Mouse (Mus musculus) lung, embryonic 16.5 days (tissue): ENCODE measurements around the gene Muc4. TPM values are rescaled to one million over a fixed set of nuclear protein-coding genes. Genes with fewer than 3 reads are reported as not detected.

Experiments used
- ATAC-seq: fragments of 200-750 bp; cut with Nextera tagmentation; 2 replicates; pipeline ENCODE4 v1.8.0; 2017; ENCODE audit warnings: low read depth, mild to moderate bottlenecking, moderate library complexity
- H3K27ac ChIP-seq: fragments of 300-500 bp; sonication (generic); 2 replicates; pipeline ENCODE4 v1.5.1; 2014; ENCODE audit warnings: mild to moderate bottlenecking, control low read depth, low read length
- H3K27me3 ChIP-seq: fragments of 300-500 bp; sonication (generic); 2 replicates; pipeline ENCODE4 v1.6.1; 2014; ENCODE audit warnings: low read depth, low read length, mixed read lengths; ENCODE audit not compliant: control insufficient read depth, insufficient read depth
- H3K36me3 ChIP-seq: fragments of 300-500 bp; sonication (generic); 2 replicates; pipeline ENCODE4 v1.6.1; 2014; ENCODE audit warnings: low read length; ENCODE audit not compliant: control insufficient read depth, insufficient read depth
- H3K4me1 ChIP-seq: fragments of 300-500 bp; sonication (generic); replicated peaks from 2 replicates; pipeline ENCODE4 v1.6.1; 2014; ENCODE audit warnings: low read length, mixed read lengths; ENCODE audit not compliant: control insufficient read depth, insufficient read depth
- H3K4me2 ChIP-seq: fragments of 300-500 bp; sonication (generic); 2 replicates; pipeline ENCODE4 v1.6.1; 2014; ENCODE audit warnings: low read depth, low read length, control low read depth
- H3K4me3 ChIP-seq: fragments of 300-500 bp; sonication (generic); 2 replicates; pipeline ENCODE4 v1.5.1; 2014; ENCODE audit warnings: mild to moderate bottlenecking, low read length, control low read depth
- H3K9ac ChIP-seq: fragments of 300-500 bp; sonication (generic); 2 replicates; pipeline ENCODE4 v1.6.1; 2014; ENCODE audit warnings: low read length, control low read depth
- H3K9me3 ChIP-seq: fragments of 300-500 bp; sonication (generic); 2 replicates; pipeline ENCODE4 v1.6.1; 2016; ENCODE audit warnings: low read length; ENCODE audit not compliant: control insufficient read depth
- WGBS: fragments of 180-500 bp; shearing (Covaris S2); extraction: QIAGEN DNeasy Blood & Tissue Kit; methylation state at CpG from one replicate; pipeline ENCODE4 v1.1.7; 2014; 5-methylcytosine and 5-hydroxymethylcytosine counted together
- polyA plus RNA-seq: library from polyadenylated mRNA; unstranded; fragments of >200 nt; fragmentation: Nextera tagmentation; extraction: Ambion mirVana; gene quantifications from 2 replicates; pipeline ENCODE4 v1.2.1, GENCODE M21; 2015

Muc4 gene
- polyA plus RNA-seq, 1 experiment from 2014 or later: 1.6 TPM

DNA sequence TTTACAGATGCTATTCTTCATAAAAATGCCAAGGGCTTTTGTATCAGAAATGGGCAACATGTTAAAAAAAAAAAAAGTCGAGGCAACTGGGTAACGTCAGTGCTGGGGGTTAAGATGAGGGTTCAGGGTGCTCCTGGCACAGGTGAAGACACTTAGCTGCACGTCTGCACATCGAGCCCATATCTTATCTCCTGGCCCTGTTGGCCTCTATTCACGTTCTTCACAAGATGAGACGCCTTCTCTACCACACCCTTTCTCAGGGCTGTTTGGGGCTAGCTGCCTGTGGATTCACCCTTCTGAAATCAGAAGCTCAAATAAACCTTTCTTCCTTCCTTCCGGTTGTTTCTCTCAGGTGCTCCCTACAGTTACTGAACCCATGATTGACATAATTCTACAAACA is 12.5 kb upstream of the Muc4 start:
- ATAC-seq: no peak
- Histone ChIP-seq H3K4me1 (no peaks in the 10 kb centered on the region), H3K27ac (no peak overlapping the region), H3K9ac (no peak overlapping the region), H3K9me3 (no peaks in the 10 kb centered on the region), H3K36me3 (no peaks in the 10 kb centered on the region), H3K4me2 (no peak overlapping the region), H3K27me3 (no peaks in the 10 kb centered on the region), H3K4me3 (no peak overlapping the region)
- whole genome bisulfite sequencing: 47% methylated on average over 7 of the region's 7 CpGs

DNA sequence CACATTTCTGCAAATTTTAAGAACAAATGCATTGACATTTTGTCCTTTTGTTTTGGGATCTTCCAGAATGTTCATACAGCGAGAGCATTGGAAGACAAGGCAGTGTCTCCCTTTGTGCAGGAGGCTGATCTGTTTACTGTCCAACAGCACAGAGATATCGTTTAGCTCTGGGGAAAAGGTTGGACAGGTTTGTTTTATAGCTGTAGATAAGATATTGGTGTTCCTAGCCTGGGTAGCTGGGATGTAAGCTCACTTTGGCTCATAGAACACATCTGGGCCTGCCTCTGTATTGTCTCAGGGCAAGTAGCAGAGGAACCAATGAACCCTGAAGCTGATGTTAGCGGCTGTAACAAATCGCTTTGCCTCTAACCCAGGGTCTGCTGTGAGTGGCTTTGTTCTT is 11.9 kb upstream of the Muc4 start:
- Histone ChIP-seq H3K9me3 (no peaks in the 10 kb centered on the region), H3K4me2 (no peak overlapping the region), H3K27me3 (no peaks in the 10 kb centered on the region), H3K4me1 (no peaks in the 10 kb centered on the region), H3K27ac (no peak overlapping the region), H3K4me3 (no peak overlapping the region), H3K9ac (no peak overlapping the region), H3K36me3 (no peaks in the 10 kb centered on the region)
- no peak for ATAC-seq
- 74% methylated on average over 4 of the region's 4 CpGs for WGBS

DNA sequence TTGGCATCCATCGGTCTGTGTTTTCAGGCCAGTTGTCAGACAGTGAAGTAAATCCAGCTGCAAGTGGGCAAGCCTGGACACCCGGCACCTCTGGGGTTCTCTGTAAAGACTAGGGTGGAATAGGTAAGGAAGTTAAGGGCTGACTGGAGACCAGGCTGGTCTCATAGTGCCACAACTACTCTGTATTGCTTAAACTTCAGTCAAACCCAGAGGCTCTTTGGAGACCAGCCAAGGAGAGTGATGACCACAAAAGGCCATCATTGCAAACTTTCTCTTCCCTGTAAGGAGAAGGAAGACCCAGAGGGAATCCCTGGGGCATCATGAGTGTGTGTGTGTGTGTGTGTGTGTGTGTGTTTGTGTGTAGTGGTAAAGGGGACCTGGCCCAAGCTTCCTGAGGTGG is 11.4 kb upstream of the Muc4 start:
- H3K4me1 ChIP-seq: no peaks in the 10 kb centered on the region
- H3K4me3 ChIP-seq: no peak overlapping the region
- H3K9ac ChIP-seq: no peak overlapping the region
- no peak overlapping the region for H3K4me2 ChIP-seq
- H3K9me3 ChIP-seq: no peaks in the 10 kb centered on the region
- no peaks in the 10 kb centered on the region for H3K36me3 ChIP-seq
- WGBS: 85% methylated on average over 2 of the region's 2 CpGs
- H3K27ac ChIP-seq: no peak overlapping the region
- ATAC-seq: no peak
- no peaks in the 10 kb centered on the region for H3K27me3 ChIP-seq

DNA sequence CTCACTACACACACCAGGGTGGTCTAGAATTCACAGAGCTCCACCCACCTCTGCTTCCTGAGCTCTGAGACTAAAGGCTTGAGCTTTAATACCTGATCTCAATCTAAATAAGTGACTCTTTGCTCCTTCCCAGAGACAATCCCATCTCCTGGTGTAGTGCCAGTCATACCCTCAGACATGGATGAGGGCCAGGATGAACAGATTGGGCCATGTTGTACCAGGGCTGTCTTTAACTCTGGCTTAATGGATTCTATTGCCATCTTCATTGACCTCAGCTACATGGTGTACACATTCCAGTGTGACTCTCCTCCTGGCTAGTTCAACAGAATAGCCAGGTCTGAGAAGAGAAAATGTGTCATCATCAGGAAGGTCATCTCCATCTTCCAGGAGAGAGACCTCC is 9.2 kb upstream of the Muc4 start:
- H3K4me1 ChIP-seq: no peaks in the 10 kb centered on the region
- H3K4me3 ChIP-seq: no peak overlapping the region
- H3K9me3 ChIP-seq: no peaks in the 10 kb centered on the region
- no peak overlapping the region for H3K27ac ChIP-seq
- no peak for ATAC-seq
- no peaks in the 10 kb centered on the region for H3K36me3 ChIP-seq
- no peak overlapping the region for H3K4me2 ChIP-seq
- no peak overlapping the region for H3K9ac ChIP-seq
- no peaks in the 10 kb centered on the region for H3K27me3 ChIP-seq

DNA sequence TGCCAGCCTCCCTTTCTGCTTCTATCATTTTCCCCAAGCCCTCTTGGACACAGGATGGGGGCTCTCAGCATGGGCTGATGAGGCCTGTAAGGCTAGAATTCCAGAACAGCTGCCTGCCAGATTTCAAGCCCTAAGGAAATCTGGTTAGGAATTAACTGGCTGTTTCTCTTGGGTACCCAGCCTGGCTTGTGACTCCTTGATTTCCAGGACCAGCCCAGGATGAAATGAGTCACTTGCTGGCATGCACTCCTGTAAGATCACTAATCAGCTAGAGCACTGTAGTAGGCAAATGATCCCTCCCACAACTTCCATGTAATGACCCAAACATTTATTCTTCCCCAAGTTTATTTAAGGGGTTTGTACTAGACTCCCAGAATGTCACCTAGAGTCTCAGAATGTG is 7.4 kb upstream of the Muc4 start:
- no peak for ATAC-seq
- H3K9ac ChIP-seq: no peak overlapping the region
- H3K27ac ChIP-seq: no peak overlapping the region
- H3K4me3 ChIP-seq: no peak overlapping the region
- no peaks in the 10 kb centered on the region for H3K9me3 ChIP-seq
- no peaks in the 10 kb centered on the region for H3K36me3 ChIP-seq
- H3K4me2 ChIP-seq: no peak overlapping the region
- no peaks in the 10 kb centered on the region for H3K27me3 ChIP-seq
- H3K4me1 ChIP-seq: no peaks in the 10 kb centered on the region

DNA sequence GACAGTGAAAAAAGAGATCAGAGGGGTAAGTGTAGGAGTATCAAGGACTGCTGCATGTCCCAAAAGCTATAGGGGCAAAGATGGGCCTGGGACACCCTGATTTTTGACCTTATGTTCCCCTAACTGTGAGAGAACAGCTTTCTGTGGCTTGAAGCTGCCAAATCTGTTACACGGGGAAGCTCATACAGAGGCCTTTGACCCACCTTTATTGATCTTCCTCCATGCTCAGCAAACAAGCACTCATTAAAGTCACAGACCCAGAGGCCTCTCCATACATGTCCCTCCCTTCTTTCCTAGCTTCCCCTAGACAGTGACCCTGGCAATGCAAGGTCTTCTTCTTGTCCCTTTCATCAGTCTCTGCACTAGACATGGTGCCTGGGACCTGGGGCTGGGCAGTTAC is 7.0 kb upstream of the Muc4 start:
- Histone ChIP-seq H3K4me3 (no peak overlapping the region), H3K4me1 (no peaks in the 10 kb centered on the region), H3K4me2 (no peak overlapping the region), H3K27me3 (no peaks in the 10 kb centered on the region), H3K27ac (no peak overlapping the region), H3K36me3 (no peaks in the 10 kb centered on the region), H3K9me3 (no peaks in the 10 kb centered on the region), H3K9ac (no peak overlapping the region)
- ATAC-seq: no peak
- WGBS: 27% methylated on average over 1 of the region's 1 CpGs

DNA sequence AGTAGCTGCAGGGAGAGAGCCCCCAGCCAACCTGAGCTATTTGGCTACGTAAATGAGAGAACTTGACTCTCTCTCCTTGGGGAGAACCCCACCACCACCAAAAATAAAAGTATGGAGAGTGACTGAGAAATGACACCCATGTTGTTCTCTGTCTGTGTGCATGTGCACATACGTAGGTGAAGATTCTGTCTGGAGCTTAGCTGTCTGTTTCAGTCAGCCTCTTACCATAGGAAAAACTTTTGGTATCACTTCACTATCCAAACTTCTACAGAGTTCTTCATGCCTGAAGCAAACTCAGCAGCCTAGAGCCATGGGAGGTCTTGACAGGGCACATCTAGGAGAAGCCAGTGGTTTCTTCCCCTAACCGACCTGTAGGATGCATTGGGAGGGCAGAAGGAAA is 2.5 kb upstream of the Muc4 start:
- no peak for ATAC-seq
- H3K9ac ChIP-seq: no peak overlapping the region
- H3K9me3 ChIP-seq: no peaks in the 10 kb centered on the region
- H3K4me3 ChIP-seq: no peak overlapping the region
- H3K36me3 ChIP-seq: no peaks in the 10 kb centered on the region
- WGBS: 91% methylated on average over 3 of the region's 3 CpGs
- H3K4me2 ChIP-seq: no peak overlapping the region
- H3K4me1 ChIP-seq: no peaks in the 10 kb centered on the region
- H3K27me3 ChIP-seq: no peaks in the 10 kb centered on the region
- H3K27ac ChIP-seq: no peak overlapping the region

DNA sequence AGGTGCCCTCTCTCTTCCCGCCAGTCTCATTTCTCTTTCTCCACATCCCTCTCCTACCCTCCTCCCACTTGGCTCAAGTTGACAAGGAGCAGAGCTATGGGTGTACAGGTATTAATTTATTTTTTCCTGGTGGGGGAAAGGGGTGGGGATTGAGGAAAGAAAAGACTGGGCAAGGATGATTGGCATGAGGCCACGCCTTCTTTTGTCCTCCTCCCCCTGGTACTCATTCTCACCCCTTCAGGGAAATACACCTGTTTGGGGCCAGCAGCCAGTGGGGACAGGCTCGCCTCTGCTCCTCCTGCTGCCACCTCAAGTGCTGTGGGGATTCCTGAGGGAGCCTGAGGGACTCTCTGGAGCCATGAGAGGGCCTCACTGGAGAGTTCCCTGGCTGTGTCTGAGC is 336 bp downstream of the Muc4 start:
- Histone ChIP-seq H3K9ac (no peak overlapping the region), H3K4me1 (no peaks in the 10 kb centered on the region), H3K9me3 (no peaks in the 10 kb centered on the region), H3K36me3 (no peaks in the 10 kb centered on the region), H3K27ac (peak overlapping the region; percentile 29), H3K27me3 (no peaks in the 10 kb centered on the region), H3K4me3 (no peak overlapping the region), H3K4me2 (no peak overlapping the region)
- WGBS: 28% methylated on average over 3 of the region's 3 CpGs
- peak; percentile 88 for ATAC-seq

DNA sequence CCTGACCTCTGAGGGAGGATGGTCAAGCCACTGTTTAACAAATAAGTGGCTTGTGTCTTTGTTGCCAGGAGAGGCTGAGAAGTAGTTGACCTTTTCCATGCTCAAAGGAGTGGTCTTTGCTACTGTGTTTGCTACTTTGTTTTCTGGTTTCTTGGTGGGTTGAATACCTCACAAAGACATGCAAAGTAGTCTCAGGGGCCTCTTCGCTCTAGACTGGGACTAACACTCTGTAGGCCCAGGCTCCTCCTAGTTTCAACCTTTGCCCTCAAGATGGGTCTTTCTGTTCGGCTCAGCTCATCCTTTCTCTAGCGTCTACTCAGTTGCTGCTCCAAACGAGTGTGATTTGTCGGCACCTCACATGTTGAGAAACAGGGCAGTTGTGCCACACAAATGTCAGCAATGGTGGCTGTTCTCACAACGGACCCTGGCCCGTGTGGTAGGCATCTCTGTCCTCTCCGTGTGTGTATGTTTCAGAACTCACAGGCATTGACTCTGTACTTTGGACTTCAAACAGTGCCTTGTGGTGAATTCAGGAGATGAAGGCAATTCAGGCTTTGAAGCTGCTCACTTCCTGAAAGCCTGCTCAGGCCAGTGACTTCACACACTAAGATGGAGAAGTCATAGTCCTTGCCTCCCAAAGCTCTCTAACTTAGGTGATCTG is 4.4 kb downstream of the Muc4 start:
- no peak overlapping the region for H3K4me2 ChIP-seq

DNA sequence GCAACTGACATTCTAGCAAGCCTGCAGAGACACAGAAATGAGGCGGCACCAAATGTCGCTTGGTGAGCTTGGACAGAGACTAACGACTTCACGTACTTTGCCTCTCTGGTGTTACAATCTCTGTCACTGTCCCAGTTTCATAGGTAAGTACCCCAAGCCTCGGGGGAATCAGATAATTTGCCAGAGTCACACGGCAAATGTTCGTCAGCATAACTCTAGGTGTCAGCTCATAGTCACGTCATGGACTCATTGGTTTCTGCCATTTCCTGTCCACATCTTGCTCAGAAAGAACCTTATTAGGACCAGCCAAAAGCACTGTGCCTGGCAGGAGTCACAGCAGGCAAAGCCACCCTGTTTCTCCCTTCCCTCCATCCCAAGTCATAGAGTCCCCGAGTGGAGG is 5.7 kb downstream of the Muc4 start:
- Histone ChIP-seq H3K4me1 (no peaks in the 10 kb centered on the region), H3K9ac (no peak overlapping the region), H3K27ac (no peak overlapping the region), H3K4me2 (no peak overlapping the region), H3K36me3 (no peaks in the 10 kb centered on the region), H3K9me3 (no peaks in the 10 kb centered on the region), H3K4me3 (no peak overlapping the region), H3K27me3 (no peaks in the 10 kb centered on the region)
- no peak for ATAC-seq
- WGBS: 70% methylated on average over 9 of the region's 9 CpGs

More for the DNA sequence above, 4.4 kb downstream of the Muc4 start:
- H3K9ac ChIP-seq: no peak overlapping the region
- no peak overlapping the region for H3K4me3 ChIP-seq
- H3K27me3 ChIP-seq: no peaks in the 10 kb centered on the region
- H3K4me1 ChIP-seq: no peaks in the 10 kb centered on the region
- WGBS: 74% methylated on average over 8 of the region's 8 CpGs
- H3K27ac ChIP-seq: no peak overlapping the region
- ATAC-seq: no peak
- H3K36me3 ChIP-seq: no peaks in the 10 kb centered on the region
- H3K9me3 ChIP-seq: no peaks in the 10 kb centered on the region
